Mouse (Mus musculus): ENCODE results near the gene Cntln. TPM values are rescaled to one million over a fixed set of nuclear protein-coding genes. Genes with fewer than 3 reads are reported as not detected.

Gene Cntln
- polyA plus RNA-seq, 1 experiment from 2014 or later = 2.0 TPM

DNA sequence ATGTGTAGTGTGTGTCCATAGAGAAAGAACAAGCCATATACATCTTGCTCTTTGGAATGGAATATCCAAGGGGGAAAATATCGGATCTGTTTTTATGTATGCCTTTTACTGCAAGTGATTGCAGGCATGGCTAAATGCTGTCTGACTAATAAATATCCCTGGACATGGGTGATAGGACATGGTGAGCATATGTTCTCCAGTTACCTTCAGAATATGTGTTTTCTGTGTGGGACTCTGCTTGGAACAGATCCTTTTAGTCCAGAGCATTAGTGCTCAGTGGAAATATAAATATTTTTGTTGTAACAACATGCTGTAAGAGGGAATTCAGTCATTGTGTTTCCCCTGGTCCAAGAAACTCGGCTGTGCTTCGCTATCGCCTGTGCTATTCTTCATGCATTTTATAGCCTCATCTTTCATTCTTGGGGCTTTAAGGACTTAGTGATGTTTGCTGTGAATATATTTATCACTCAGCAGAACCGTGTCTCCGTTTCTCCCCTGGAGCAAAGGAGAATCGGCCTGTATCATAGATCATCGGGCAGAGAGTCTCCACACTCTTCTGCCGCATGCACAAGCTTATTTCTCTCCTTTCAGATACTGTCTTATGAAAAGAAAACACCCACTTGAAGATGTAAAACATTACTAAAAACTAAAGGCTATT is 294.4 kb downstream of the Cntln start:
- WGBS (ENCODE audit: insufficient replicate concordance) = 79% methylated on average over 9 of the region's 9 CpGs
- no peaks in the 10 kb centered on the region for H3K9me3 ChIP-seq (ENCODE audit: low read length)
- H3K4me1 ChIP-seq (ENCODE audit: insufficient read depth) = no peaks in the 10 kb centered on the region
- no peak for DNase-seq
- no peak overlapping the region for H3K4me2 ChIP-seq (ENCODE audit: low read depth, low read length)
- TF ChIP-seq EP300 (IDR thresholded peaks at IDR 0.05; ENCODE audit: low read depth) (no peak), CTCF (IDR thresholded peaks at IDR 0.05; ENCODE audit: low read depth) (no peak)
- no peaks in the 10 kb centered on the region for H3K27me3 ChIP-seq (ENCODE audit: insufficient read depth, low read length)
- no peaks in the 10 kb centered on the region for H3K36me3 ChIP-seq (replicated peaks; ENCODE audit: insufficient read depth, low read length)
- no peak overlapping the region for H3K9ac ChIP-seq (replicated peaks)
- no peak overlapping the region for H3K27ac ChIP-seq (ENCODE audit: low read depth)
- no peak overlapping the region for H3K4me3 ChIP-seq (ENCODE audit: low read depth, low read length)
- no peak for ATAC-seq

Other genes starting within 250 kb of the Cntln start
- 0.32 and 0.33 TPM in 2 replicates for gene Bnc2, start 209.0 kb upstream of the Cntln start, polyA plus RNA-seq (2015; fragmentation: Nextera tagmentation; extraction: Ambion mirVana)

Data from liver, postnatal 0 days (tissue).